Mouse (Mus musculus): Measurements from ENCODE around the gene Cadm2.

- TF ChIP-seq CTCF (IDR thresholded peaks at IDR 0.05; ENCODE audit: insufficient read depth, low read length) (no peak), POLR2A (IDR thresholded peaks at IDR 0.05; ENCODE audit: borderline replicate concordance, extremely low read depth, low read depth, low read length) (no peak)
These were observed 851.9 kb downstream of the Cadm2 start for GRCm38 (mm10) chr16:66768684-66769389.

Measured in lung, adult 2 months (tissue).